Comparison of ENCODE assay signal across 8 mouse cellular contexts in genomic region chr2:33853011-33853976, GRCm38 (mm10). TPM values are rescaled to one million over a fixed set of nuclear protein-coding genes. Genes with fewer than 3 reads are reported as not detected.
DNase-seq lines count a peak whose midpoint lies in the region; ATAC-seq lines count a peak whose summit lies in the region.

No protein-coding gene starts in this region.

- no peak overlapping the region for H3K27ac ChIP-seq in kidney, embryonic 16.5 days (ENCODE audit: low read length)

- H3K4me3 ChIP-seq in kidney, embryonic 16.5 days (ENCODE audit: low read length) = no peak overlapping the region

- ATAC-seq in kidney, embryonic 16.5 days (ENCODE audit: low FRiP score, low TSS enrichment) = 0 out of 2 replicates have a peak, but pooled peaks have one; percentile 23
- ATAC-seq in erythroid progenitor cell, adult 5-6 weeks (replicated peaks; ENCODE audit: low FRiP score, poor library complexity, severe bottlenecking) = peak; percentile 92
- 0 out of 2 replicates have a peak, but pooled peaks have one; percentile 27 for ATAC-seq in monocyte, adult 5-6 weeks (replicated peaks; ENCODE audit: insufficient number of reproducible peaks, low FRiP score, low TSS enrichment, poor library complexity, severe bottlenecking)

- peaks cover 14% of the 10 kb centered on the region; the same call in 1 of the 2 replicates for H3K36me3 ChIP-seq in kidney, embryonic 16.5 days (ENCODE audit: insufficient read depth, low read length)

- H3K9me3 ChIP-seq in kidney, embryonic 16.5 days (ENCODE audit: low read length) = 0 out of 2 replicates have a peak, but pooled peaks cover 3% of the 10 kb centered on the region

- H3K9ac ChIP-seq in kidney, embryonic 16.5 days (replicated peaks; ENCODE audit: low read length) = no peak overlapping the region

- H3K27me3 ChIP-seq in kidney, embryonic 16.5 days (ENCODE audit: insufficient read depth, low read length) = no peaks in the 10 kb centered on the region

- DNase-seq in kidney, adult 18-20 months = no peak
- DNase-seq in MN1 (ENCODE audit: low spot score) = peak; percentile 80
- DNase-seq in adrenal gland, adult 2 months = no peak
- no peak for DNase-seq in adrenal gland, adult 18-20 months (ENCODE audit: low spot score in 2 of 2)
- no peak for DNase-seq in embryo, embryonic 10 days (ENCODE audit: low spot score)

- 62% methylated on average over 11 of the region's 11 CpGs for WGBS in kidney, embryonic 16.5 days

- H3K4me1 ChIP-seq in kidney, embryonic 16.5 days (ENCODE audit: insufficient read depth, low read length) = peaks cover 16% of the 10 kb centered on the region

- H3K4me2 ChIP-seq in kidney, embryonic 16.5 days (replicated peaks; ENCODE audit: low read depth, low read length) = no peak overlapping the region

RNA-seq across cellular contexts. Expression of gene Mvb12b, which starts 34.5 kb away (rescaled TPM):
- 14.2 and 16.4 TPM in 2 replicates for polyA plus RNA-seq in kidney, embryonic 16.5 days (2015; fragmentation: Nextera tagmentation; extraction: Ambion mirVana)
- 53.0 and 81.7 TPM in 2 replicates for total RNA-seq in erythroid progenitor cell, adult 5-6 weeks (2015; ENCODE audit: low replicate concordance)
- total RNA-seq in erythroid progenitor cell, adult 5-6 weeks (2017; ENCODE audit: low replicate concordance) = 37.1 and 56.7 TPM in 2 replicates
- 1.9 to 11.9 TPM (median 6.7 TPM) in 3 replicates for total RNA-seq in monocyte, adult 5-6 weeks (2017)
- total RNA-seq in adrenal gland, adult 2 months (2021) = 10 to 100 TPM; 16.3 to 23.3 TPM
- polyA plus RNA-seq in adrenal gland, adult 2 months (2012; rRNA removed) = 27.8 and 41.3 TPM in 2 replicates
- 10 to 100 TPM; 17.4 to 21.9 TPM for total RNA-seq in adrenal gland, adult 18-20 months (2021)

Comparison
In these comparisons a context has a peak if more than half of its experiments do, and no peak if none do; other contexts are left out.
1. ATAC-seq: peak in every context shown above with its lines; median percentile 92 in erythroid progenitor cell, adult 5-6 weeks; 27 in monocyte, adult 5-6 weeks; 23 in kidney, embryonic 16.5 days.